Mouse (Mus musculus): Measurements from ENCODE around the gene Ctnnbip1. TPM values are rescaled to one million over a fixed set of nuclear protein-coding genes. Genes with fewer than 3 reads are reported as not detected.

The Ctnnbip1 gene
- polyA plus RNA-seq, 1 experiment from 2014 or later = 40.1 TPM

DNA sequence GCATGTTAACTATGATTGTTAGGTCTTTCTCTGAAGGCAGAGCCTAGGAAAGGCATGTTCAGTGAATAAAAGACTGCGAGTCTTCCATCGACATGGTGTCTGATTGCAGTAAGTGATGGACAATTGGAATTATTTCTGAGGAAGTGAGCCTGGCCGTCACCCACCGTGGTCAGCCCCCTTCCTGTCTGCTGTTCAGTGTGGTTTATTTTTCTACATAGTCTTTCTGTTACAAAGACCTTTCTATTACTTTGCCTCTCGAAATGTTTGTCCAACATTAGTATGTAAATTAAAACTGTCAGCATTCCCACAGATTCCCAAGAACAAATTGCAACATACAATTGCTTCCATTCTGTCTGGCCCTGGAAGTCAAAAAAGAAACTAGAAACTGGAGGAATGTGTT is 18.2 kb upstream of the Ctnnbip1 start:
- Histone ChIP-seq H3K9me3 (ENCODE audit: low read length) (no peaks in the 10 kb centered on the region), H3K27me3 (replicated peaks; ENCODE audit: insufficient read depth, low read length) (no peaks in the 10 kb centered on the region), H3K4me3 (ENCODE audit: low read depth, low read length) (no peak overlapping the region), H3K4me2 (replicated peaks; ENCODE audit: low read depth, low read length) (no peak overlapping the region), H3K4me1 (ENCODE audit: insufficient read depth, low read depth, low read length) (no peaks in the 10 kb centered on the region), H3K27ac (ENCODE audit: low read length) (no peak overlapping the region), H3K9ac (replicated peaks; ENCODE audit: low read depth) (no peak overlapping the region), H3K36me3 (ENCODE audit: insufficient read depth, low read length) (peaks cover 7% of the 10 kb centered on the region)
- no peak for ATAC-seq
- WGBS = 68% methylated on average over 5 of the region's 5 CpGs
- TF ChIP-seq CTCF (IDR thresholded peaks at IDR 0.05) (no peak), EP300 (IDR thresholded peaks at IDR 0.05) (no peak)
- DNase-seq (ENCODE audit: low spot score) = peak; percentile 46

DNA sequence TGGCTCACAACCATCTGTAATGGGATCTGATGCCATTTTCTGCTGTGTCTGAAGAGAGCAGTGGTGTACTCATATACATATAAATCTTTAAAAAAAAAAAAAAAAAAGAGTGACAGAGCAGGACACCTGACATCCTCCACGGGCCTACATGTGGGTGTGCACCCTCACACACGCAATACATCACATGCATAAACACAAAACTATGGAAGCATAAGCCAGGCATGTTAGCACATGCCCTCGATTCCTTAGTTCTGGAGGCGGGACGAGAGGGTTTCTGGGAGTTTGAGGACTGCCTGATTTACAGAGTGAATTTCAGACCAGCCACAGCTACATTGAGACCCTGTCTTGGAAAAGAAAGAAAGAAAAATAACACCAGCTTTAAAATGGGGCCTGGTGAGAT is 13.7 kb upstream of the Ctnnbip1 start:
- Histone ChIP-seq H3K4me3 (ENCODE audit: low read depth, low read length) (no peak overlapping the region), H3K27ac (ENCODE audit: low read length) (0 out of 2 replicates have a peak overlapping the region, but pooled peaks have one; percentile 26), H3K4me2 (replicated peaks; ENCODE audit: low read depth, low read length) (no peak overlapping the region), H3K9ac (replicated peaks; ENCODE audit: low read depth) (no peak overlapping the region), H3K36me3 (ENCODE audit: insufficient read depth, low read length) (no peaks in the 10 kb centered on the region), H3K27me3 (replicated peaks; ENCODE audit: insufficient read depth, low read length) (no peaks in the 10 kb centered on the region), H3K4me1 (ENCODE audit: insufficient read depth, low read depth, low read length) (no peaks in the 10 kb centered on the region), H3K9me3 (ENCODE audit: low read length) (no peaks in the 10 kb centered on the region)
- ATAC-seq (no peak), DNase-seq (ENCODE audit: low spot score) (no peak)
- WGBS = 74% methylated on average over 5 of the region's 5 CpGs
- TF ChIP-seq EP300 (IDR thresholded peaks at IDR 0.05) (no peak), CTCF (IDR thresholded peaks at IDR 0.05) (no peak)

GRCm38 (mm10) chr4:149504858-149505257 is 13.2 kb upstream of the Ctnnbip1 start:
- no peak overlapping the region for H3K9ac ChIP-seq (replicated peaks; ENCODE audit: low read depth)
- H3K9me3 ChIP-seq (ENCODE audit: low read length) = no peaks in the 10 kb centered on the region
- H3K4me3 ChIP-seq (ENCODE audit: low read depth, low read length) = no peak overlapping the region
- 33% methylated on average over 3 of the region's 3 CpGs for WGBS
- H3K27me3 ChIP-seq (replicated peaks; ENCODE audit: insufficient read depth, low read length) = no peaks in the 10 kb centered on the region
- no peaks in the 10 kb centered on the region for H3K36me3 ChIP-seq (ENCODE audit: insufficient read depth, low read length)
- no peaks in the 10 kb centered on the region for H3K4me1 ChIP-seq (ENCODE audit: insufficient read depth, low read depth, low read length)
- peak; percentile 26; the same call in 1 of the 2 replicates for ATAC-seq
- H3K27ac ChIP-seq (ENCODE audit: low read length) = 0 out of 2 replicates have a peak overlapping the region, but pooled peaks have one; percentile 26
- H3K4me2 ChIP-seq (replicated peaks; ENCODE audit: low read depth, low read length) = no peak overlapping the region
- TF ChIP-seq CTCF (IDR thresholded peaks at IDR 0.05) = no peak
- no peak for TF ChIP-seq EP300 (IDR thresholded peaks at IDR 0.05)
- no peak for DNase-seq (ENCODE audit: low spot score)

DNA sequence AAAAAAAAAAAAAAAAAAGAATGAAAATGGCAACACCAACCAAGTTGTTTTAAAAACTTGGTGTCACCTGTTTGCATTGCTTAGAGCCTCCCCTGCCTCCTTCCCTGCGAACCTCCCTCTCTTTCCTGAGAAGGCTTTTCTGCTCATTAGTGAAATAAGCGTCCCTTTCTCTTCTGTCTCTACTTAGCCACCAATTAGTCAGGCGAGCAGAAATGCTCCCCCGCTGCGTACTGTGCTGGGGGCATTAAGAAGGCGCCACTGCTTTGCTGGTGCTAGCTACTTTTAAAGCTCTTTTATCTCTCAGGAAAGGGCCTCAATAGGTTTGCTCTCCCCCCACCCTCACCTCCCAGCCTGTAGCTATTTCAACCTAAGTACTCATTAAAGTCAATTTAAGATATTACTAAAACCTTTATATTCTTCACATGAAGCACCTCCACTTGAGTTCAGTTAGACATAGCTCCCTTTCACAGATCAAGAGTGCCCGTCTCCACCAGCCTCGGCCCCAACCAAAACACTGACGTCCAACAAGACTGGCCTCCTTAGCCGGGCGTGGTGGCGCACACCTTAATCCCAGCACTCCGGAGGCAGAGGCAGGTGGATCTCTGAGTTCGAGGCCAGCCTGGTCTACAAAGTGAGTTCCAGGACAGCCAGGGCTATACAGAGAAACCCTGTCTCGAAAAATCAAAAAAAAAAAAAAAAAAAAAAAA is 12.6 kb upstream of the Ctnnbip1 start:
- Histone ChIP-seq H3K4me2 (replicated peaks; ENCODE audit: low read depth, low read length) (no peak overlapping the region), H3K9me3 (ENCODE audit: low read length) (no peaks in the 10 kb centered on the region), H3K4me1 (ENCODE audit: insufficient read depth, low read depth, low read length) (no peaks in the 10 kb centered on the region), H3K4me3 (ENCODE audit: low read depth, low read length) (no peak overlapping the region), H3K36me3 (ENCODE audit: insufficient read depth, low read length) (no peaks in the 10 kb centered on the region), H3K27ac (ENCODE audit: low read length) (no peak overlapping the region), H3K9ac (replicated peaks; ENCODE audit: low read depth) (no peak overlapping the region), H3K27me3 (replicated peaks; ENCODE audit: insufficient read depth, low read length) (no peaks in the 10 kb centered on the region)
- no peak for ATAC-seq
- TF ChIP-seq EP300 (IDR thresholded peaks at IDR 0.05) = no peak
- no peak for TF ChIP-seq CTCF (IDR thresholded peaks at IDR 0.05)
- 53% methylated on average over 14 of the region's 15 CpGs for WGBS
- no peak for DNase-seq (ENCODE audit: low spot score)

DNA sequence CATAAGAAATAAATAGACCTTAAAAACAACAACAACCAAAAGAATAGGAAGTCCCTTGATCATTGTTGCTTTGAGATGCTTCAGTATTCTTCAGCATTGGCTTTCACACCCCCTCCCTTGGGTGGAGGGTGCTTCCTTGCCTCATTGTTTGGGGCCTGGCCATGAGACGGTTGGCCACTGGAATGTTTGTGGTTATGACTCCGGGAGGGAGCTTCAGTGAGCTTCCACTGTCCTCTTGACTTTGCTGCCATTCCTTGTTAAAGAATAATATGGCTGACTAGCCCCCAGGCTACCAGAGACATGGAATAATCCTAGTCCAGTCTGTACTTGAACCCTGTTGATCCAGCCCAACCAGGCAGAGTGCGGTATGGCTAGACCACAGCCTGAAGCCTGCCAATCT is 11.1 kb upstream of the Ctnnbip1 start:
- Histone ChIP-seq H3K4me3 (ENCODE audit: low read depth, low read length) (no peak overlapping the region), H3K27me3 (replicated peaks; ENCODE audit: insufficient read depth, low read length) (no peaks in the 10 kb centered on the region), H3K9me3 (ENCODE audit: low read length) (no peaks in the 10 kb centered on the region), H3K9ac (replicated peaks; ENCODE audit: low read depth) (no peak overlapping the region), H3K36me3 (ENCODE audit: insufficient read depth, low read length) (no peaks in the 10 kb centered on the region), H3K4me1 (ENCODE audit: insufficient read depth, low read depth, low read length) (no peaks in the 10 kb centered on the region), H3K4me2 (replicated peaks; ENCODE audit: low read depth, low read length) (no peak overlapping the region), H3K27ac (ENCODE audit: low read length) (no peak overlapping the region)
- WGBS = 67% methylated on average over 3 of the region's 3 CpGs
- TF ChIP-seq CTCF (IDR thresholded peaks at IDR 0.05) (no peak), EP300 (IDR thresholded peaks at IDR 0.05) (no peak)
- DNase-seq (ENCODE audit: low spot score) (no peak), ATAC-seq (no peak)

DNA sequence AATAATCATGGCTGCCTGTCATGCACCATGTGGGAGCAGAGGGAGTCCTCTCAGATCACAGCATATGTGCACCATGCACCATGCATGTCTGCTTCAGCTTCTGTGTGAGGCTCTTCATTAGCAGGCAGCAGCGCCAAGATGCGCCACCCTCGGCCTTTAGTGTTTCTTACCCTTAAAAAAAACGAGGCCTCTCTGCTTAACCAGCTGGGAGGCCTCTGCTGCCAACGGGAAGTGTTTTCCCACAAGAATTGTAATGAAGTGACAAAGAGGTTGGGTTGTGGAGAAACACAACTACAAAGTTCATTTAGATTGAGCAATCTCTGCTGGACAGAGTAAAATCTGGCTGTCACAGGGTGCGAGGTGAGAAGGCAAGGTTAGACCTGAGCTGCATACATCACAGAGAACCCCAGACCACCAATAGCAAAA is 6.8 kb upstream of the Ctnnbip1 start:
- Histone ChIP-seq H3K4me1 (ENCODE audit: insufficient read depth, low read depth, low read length) (no peaks in the 10 kb centered on the region), H3K9me3 (ENCODE audit: low read length) (no peaks in the 10 kb centered on the region), H3K4me2 (replicated peaks; ENCODE audit: low read depth, low read length) (no peak overlapping the region), H3K27ac (ENCODE audit: low read length) (no peak overlapping the region; the same call in 1 of the 2 replicates), H3K4me3 (ENCODE audit: low read depth, low read length) (no peak overlapping the region), H3K27me3 (replicated peaks; ENCODE audit: insufficient read depth, low read length) (no peaks in the 10 kb centered on the region), H3K36me3 (ENCODE audit: insufficient read depth, low read length) (no peaks in the 10 kb centered on the region), H3K9ac (replicated peaks; ENCODE audit: low read depth) (no peak overlapping the region)
- TF ChIP-seq EP300 (IDR thresholded peaks at IDR 0.05) (peak; percentile 75), CTCF (IDR thresholded peaks at IDR 0.05) (0 out of 2 replicates have a peak, but pooled peaks have one; percentile 8)
- ATAC-seq = peak; percentile 81
- WGBS = 35% methylated on average over 6 of the region's 6 CpGs
- DNase-seq (ENCODE audit: low spot score) = peak; percentile 88
